Mouse (Mus musculus): ENCODE results near the gene Entr1. TPM values are rescaled to one million over a fixed set of nuclear protein-coding genes. Genes with fewer than 3 reads are reported as not detected.

The Entr1 gene
- polyA plus RNA-seq, 1 experiment = 97.9 TPM

- no peak for TF ChIP-seq GATA1 (IDR thresholded peaks at IDR 0.05; ENCODE audit: low read length)
Observed at GRCm38 (mm10) chr2:26401023-26401422, 11.9 kb upstream of the Entr1 start.

- TF ChIP-seq GATA1 (IDR thresholded peaks at IDR 0.05; ENCODE audit: low read length) = no peak
Observed at GRCm38 (mm10) chr2:26400296-26400695, 11.2 kb upstream of the Entr1 start.

- no peak for TF ChIP-seq GATA1 (IDR thresholded peaks at IDR 0.05; ENCODE audit: low read length)
Observed at GRCm38 (mm10) chr2:26399647-26400046, 10.5 kb upstream of the Entr1 start.

- TF ChIP-seq GATA1 (IDR thresholded peaks at IDR 0.05; ENCODE audit: low read length) = no peak
Observed at GRCm38 (mm10) chr2:26398978-26399377, 9.9 kb upstream of the Entr1 start.

- TF ChIP-seq GATA1 (IDR thresholded peaks at IDR 0.05; ENCODE audit: low read length) = no peak
Observed at GRCm38 (mm10) chr2:26391617-26392016, 2.5 kb upstream of the Entr1 start.

GRCm38 (mm10) chr2:26390954-26391353 is 1.8 kb upstream of the Entr1 start:
- TF ChIP-seq GATA1 (IDR thresholded peaks at IDR 0.05; ENCODE audit: low read length) = no peak

GRCm38 (mm10) chr2:26388682-26389153 is 398 bp downstream of the Entr1 start:
- no peak for TF ChIP-seq GATA1 (IDR thresholded peaks at IDR 0.05; ENCODE audit: low read length)

- TF ChIP-seq GATA1 (IDR thresholded peaks at IDR 0.05; ENCODE audit: low read length) = no peak
Observed at GRCm38 (mm10) chr2:26387713-26388112, 1.4 kb downstream of the Entr1 start.

GRCm38 (mm10) chr2:26380131-26380771 is 8.9 kb downstream of the Entr1 start, which contains the start of gene Snapc4:
Gene Snapc4, minus strand, starts transcription at chr2:26380653.
- TF ChIP-seq GATA1 (IDR thresholded peaks at IDR 0.05; ENCODE audit: low read length) = no peak

- no peak for TF ChIP-seq GATA1 (IDR thresholded peaks at IDR 0.05; ENCODE audit: low read length)
Observed at GRCm38 (mm10) chr2:26372396-26372795, 16.7 kb downstream of the Entr1 start.

- TF ChIP-seq GATA1 (IDR thresholded peaks at IDR 0.05; ENCODE audit: low read length) = no peak
Observed at GRCm38 (mm10) chr2:26368572-26368971, 20.5 kb downstream of the Entr1 start.

- TF ChIP-seq GATA1 (IDR thresholded peaks at IDR 0.05; ENCODE audit: low read length) = no peak
Observed at GRCm38 (mm10) chr2:26367911-26368310, 21.2 kb downstream of the Entr1 start.

- TF ChIP-seq GATA1 (IDR thresholded peaks at IDR 0.05; ENCODE audit: low read length) = no peak
Observed at GRCm38 (mm10) chr2:26364738-26365465, 24.2 kb downstream of the Entr1 start.

- no peak for TF ChIP-seq GATA1 (IDR thresholded peaks at IDR 0.05; ENCODE audit: low read length)
Observed at GRCm38 (mm10) chr2:26363481-26363880, 25.6 kb downstream of the Entr1 start.

GRCm38 (mm10) chr2:26362991-26363390 is 26.1 kb downstream of the Entr1 start:
- TF ChIP-seq GATA1 (IDR thresholded peaks at IDR 0.05; ENCODE audit: low read length) = no peak

GRCm38 (mm10) chr2:26360772-26361171 is 28.3 kb downstream of the Entr1 start, which contains the start of gene Card9:
Gene Card9, minus strand, starts transcription at chr2:26360918.
- TF ChIP-seq GATA1 (IDR thresholded peaks at IDR 0.05; ENCODE audit: low read length) = no peak

GRCm38 (mm10) chr2:26359983-26360382 is 29.1 kb downstream of the Entr1 start:
- no peak for TF ChIP-seq GATA1 (IDR thresholded peaks at IDR 0.05; ENCODE audit: low read length)
